Mouse (Mus musculus): ENCODE measurements around the gene Tex50. TPM values are rescaled to one million over a fixed set of nuclear protein-coding genes. Genes with fewer than 3 reads are reported as not detected.
A peak's percentile ranks its signal among the peaks of the same experiment; 100 is the strongest.
"Not testable (repeated sequence)": the region's sequence is repeated elsewhere in the genome, so short reads cannot be mapped to it uniquely, and the experiment has no call there.

The Tex50 gene
- 0.16 and 0.24 TPM in 2 replicates for polyA plus RNA-seq (2015; fragmentation: Nextera tagmentation; extraction: Ambion mirVana)

DNA sequence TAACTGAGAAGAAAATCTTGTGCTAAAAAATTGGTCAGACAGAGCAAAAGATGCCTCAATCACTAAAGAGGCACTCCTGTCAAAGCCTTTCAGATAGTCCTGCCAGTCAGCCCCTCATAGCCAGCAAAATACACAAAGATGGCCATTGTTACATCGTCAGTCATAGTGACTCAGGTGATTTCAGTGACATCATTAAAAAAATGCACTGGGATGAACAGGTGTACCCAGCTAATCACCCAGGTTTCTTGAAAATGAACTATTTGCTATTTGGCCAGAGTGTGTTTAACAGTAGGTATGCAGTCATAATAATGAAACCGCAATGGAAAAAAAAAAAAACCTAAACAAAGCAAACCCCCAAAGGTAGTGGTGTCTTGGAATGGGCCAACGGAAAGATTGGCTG, at the start of gene Tex50:
TSS of gene Tex50 (minus strand) at position 101 of the 400 bp plus-strand sequence.
- no peak for ATAC-seq (ENCODE audit: low read depth)
- 74% methylated on average over 3 of the region's 3 CpGs for WGBS
- Histone ChIP-seq H3K27ac (ENCODE audit: low read length) (no peak within 1 kb of the TSS), H3K4me3 (ENCODE audit: low read length) (no peak within 1 kb of the TSS), H3K4me1 (replicated peaks; ENCODE audit: control insufficient read depth, insufficient read depth, low read length) (no peaks in the 10 kb centered on the region), H3K4me2 (ENCODE audit: low read depth, low read length) (no peak within 1 kb of the TSS), H3K27me3 (ENCODE audit: control insufficient read depth, insufficient read depth, low read depth, low read length) (no peaks in the 10 kb centered on the region), H3K9ac (ENCODE audit: low read length) (no peak within 1 kb of the TSS), H3K9me3 (ENCODE audit: control insufficient read depth, low read length) (0 out of 2 replicates have a peak, but pooled peaks cover 2% of the 10 kb centered on the region), H3K36me3 (ENCODE audit: control insufficient read depth, insufficient read depth, low read length) (no peaks in the 10 kb centered on the region)

GRCm38 (mm10) chr1:161199856-161200255, 40.7 kb upstream of the Tex50 start:
- Histone ChIP-seq H3K9me3 (ENCODE audit: control insufficient read depth, low read length) (no peaks in the 10 kb centered on the region), H3K4me1 (replicated peaks; ENCODE audit: control insufficient read depth, insufficient read depth, low read length) (peaks cover 6% of the 10 kb centered on the region; the same call in 1 of the 2 replicates), H3K9ac (ENCODE audit: low read length) (no peak overlapping the region), H3K36me3 (ENCODE audit: control insufficient read depth, insufficient read depth, low read length) (no peaks in the 10 kb centered on the region), H3K4me3 (ENCODE audit: low read length) (no peak overlapping the region), H3K27ac (ENCODE audit: low read length) (no peak overlapping the region), H3K27me3 (ENCODE audit: control insufficient read depth, insufficient read depth, low read depth, low read length) (no peaks in the 10 kb centered on the region), H3K4me2 (ENCODE audit: low read depth, low read length) (no peak overlapping the region)
- 68% methylated on average over 5 of the region's 5 CpGs for WGBS
- ATAC-seq (ENCODE audit: low read depth) = no peak

GRCm38 (mm10) chr1:161196364-161196763, 37.2 kb upstream of the Tex50 start:
- Histone ChIP-seq H3K9ac (ENCODE audit: low read length) (peak overlapping the region; percentile 57; the same call in 1 of the 2 replicates), H3K4me3 (ENCODE audit: low read length) (peak overlapping the region; percentile 49), H3K4me2 (ENCODE audit: low read depth, low read length) (peak overlapping the region; percentile 59), H3K27ac (ENCODE audit: low read length) (peak overlapping the region; percentile 64; the same call in 1 of the 2 replicates)
- WGBS = 39% methylated on average over 11 of the region's 11 CpGs
- not testable (repeated sequence) for H3K4me1 ChIP-seq (replicated peaks; ENCODE audit: control insufficient read depth, insufficient read depth, low read length); H3K36me3 ChIP-seq (ENCODE audit: control insufficient read depth, insufficient read depth, low read length); H3K9me3 ChIP-seq (ENCODE audit: control insufficient read depth, low read length); ATAC-seq (ENCODE audit: low read depth); H3K27me3 ChIP-seq (ENCODE audit: control insufficient read depth, insufficient read depth, low read depth, low read length)

DNA sequence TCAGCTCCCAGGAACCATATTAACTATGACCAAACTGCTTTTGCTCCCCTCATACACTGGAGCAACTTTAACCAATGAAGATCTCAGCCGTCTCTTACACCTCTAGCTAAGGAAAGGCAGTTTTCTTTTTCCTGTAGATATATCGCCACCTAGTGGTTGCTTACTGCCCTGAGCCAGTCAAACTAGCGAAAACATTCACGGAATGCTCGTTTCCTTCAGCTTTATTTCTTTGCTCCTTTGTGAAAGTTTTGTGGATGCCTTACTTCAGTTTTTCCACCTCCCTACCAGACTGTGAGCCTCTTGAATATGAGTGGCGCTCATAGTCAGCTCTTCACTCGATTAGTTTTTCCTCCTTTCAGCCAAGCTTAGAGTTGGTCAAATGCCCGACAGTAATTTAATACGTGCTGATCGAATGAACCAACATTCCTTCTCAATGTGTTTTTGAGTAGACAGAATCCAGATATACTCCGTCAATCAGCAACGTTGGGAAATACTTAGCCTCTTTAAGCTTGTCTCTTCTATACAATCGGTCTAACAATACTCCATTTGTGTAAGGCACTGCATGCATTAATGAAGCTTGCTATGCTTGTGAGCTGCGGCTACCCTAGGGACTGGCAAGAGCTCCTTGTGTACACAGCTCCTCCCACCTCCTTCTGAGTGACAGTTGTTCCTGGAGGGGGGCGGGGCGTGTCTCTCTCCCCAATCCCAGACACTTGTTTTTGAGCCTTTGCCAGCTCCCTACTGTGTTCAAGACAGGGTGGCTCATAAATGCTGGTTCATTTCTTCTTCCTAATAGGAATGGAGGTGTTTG, 36.6 kb upstream of the Tex50 start:
- Histone ChIP-seq H3K27ac (ENCODE audit: low read length) (peak overlapping the region; percentile 64), H3K27me3 (ENCODE audit: control insufficient read depth, insufficient read depth, low read depth, low read length) (no peaks in the 10 kb centered on the region)
- WGBS = 0% methylated on average over 16 of the region's 16 CpGs

DNA sequence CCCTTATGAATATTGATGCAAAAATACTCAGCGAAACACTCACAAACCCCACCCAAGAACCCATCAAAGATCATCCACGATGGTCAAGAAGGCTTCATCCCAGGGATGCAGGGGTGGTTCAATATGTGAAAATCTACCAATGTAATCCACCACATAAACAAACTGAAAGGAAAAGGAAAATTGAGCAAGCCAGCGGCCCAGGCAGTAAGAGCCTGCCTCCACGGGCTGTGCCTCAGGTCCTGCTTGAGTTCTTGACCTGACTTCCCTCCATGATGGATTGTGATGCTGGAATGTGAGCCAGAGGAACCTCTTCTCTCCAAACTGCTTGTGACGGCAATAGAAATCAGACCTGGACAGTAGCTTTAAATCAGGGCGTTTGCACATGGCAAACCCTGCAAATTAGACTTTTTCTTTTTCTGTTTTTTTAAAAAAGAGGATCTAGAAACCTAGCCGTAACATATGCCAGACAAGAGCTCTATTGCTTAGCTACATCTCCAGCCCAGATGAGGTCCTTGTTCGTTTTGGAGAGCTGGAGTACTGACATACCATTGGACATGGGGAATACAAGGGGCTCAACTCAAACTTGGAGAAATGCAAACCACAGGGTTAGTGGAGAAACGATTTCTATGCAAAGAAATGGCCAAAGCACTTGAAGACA, 31.3 kb upstream of the Tex50 start:
- H3K4me3 ChIP-seq (ENCODE audit: low read length) = no peak overlapping the region
- no peak for ATAC-seq (ENCODE audit: low read depth)
- H3K9ac ChIP-seq (ENCODE audit: low read length) = no peak overlapping the region
- no peak overlapping the region for H3K27ac ChIP-seq (ENCODE audit: low read length)
- no peaks in the 10 kb centered on the region for H3K27me3 ChIP-seq (ENCODE audit: control insufficient read depth, insufficient read depth, low read depth, low read length)
- 0 out of 2 replicates have a peak, but pooled peaks cover 4% of the 10 kb centered on the region for H3K4me1 ChIP-seq (replicated peaks; ENCODE audit: control insufficient read depth, insufficient read depth, low read length)
- no peaks in the 10 kb centered on the region for H3K9me3 ChIP-seq (ENCODE audit: control insufficient read depth, low read length)
- WGBS = 62% methylated on average over 9 of the region's 9 CpGs
- H3K36me3 ChIP-seq (ENCODE audit: control insufficient read depth, insufficient read depth, low read length) = no peaks in the 10 kb centered on the region
- H3K4me2 ChIP-seq (ENCODE audit: low read depth, low read length) = no peak overlapping the region

More for the DNA sequence above, 36.6 kb upstream of the Tex50 start:
- Histone ChIP-seq H3K9ac (ENCODE audit: low read length) (peak overlapping the region; percentile 57), H3K4me1 (replicated peaks; ENCODE audit: control insufficient read depth, insufficient read depth, low read length) (peaks cover 6% of the 10 kb centered on the region; the same call in 1 of the 2 replicates), H3K4me3 (ENCODE audit: low read length) (peak overlapping the region; percentile 49), H3K9me3 (ENCODE audit: control insufficient read depth, low read length) (no peaks in the 10 kb centered on the region), H3K36me3 (ENCODE audit: control insufficient read depth, insufficient read depth, low read length) (no peaks in the 10 kb centered on the region), H3K4me2 (ENCODE audit: low read depth, low read length) (peak overlapping the region; percentile 59)
- peak; percentile 97 for ATAC-seq (ENCODE audit: low read depth)

GRCm38 (mm10) chr1:161185431-161185830, 26.3 kb upstream of the Tex50 start:
- 80% methylated on average over 3 of the region's 3 CpGs for WGBS
- ATAC-seq (ENCODE audit: low read depth) = no peak
- no peaks in the 10 kb centered on the region for H3K36me3 ChIP-seq (ENCODE audit: control insufficient read depth, insufficient read depth, low read length)

GRCm38 (mm10) chr1:161183677-161184076, 24.6 kb upstream of the Tex50 start:
- peaks cover 6% of the 10 kb centered on the region for H3K9me3 ChIP-seq (ENCODE audit: control insufficient read depth, low read length)
- H3K36me3 ChIP-seq (ENCODE audit: control insufficient read depth, insufficient read depth, low read length) = no peaks in the 10 kb centered on the region
- ATAC-seq (ENCODE audit: low read depth) = no peak
- no peak overlapping the region for H3K4me3 ChIP-seq (ENCODE audit: low read length)
- H3K4me2 ChIP-seq (ENCODE audit: low read depth, low read length) = 0 out of 2 replicates have a peak overlapping the region, but pooled peaks have one; percentile 6
- no peaks in the 10 kb centered on the region for H3K27me3 ChIP-seq (ENCODE audit: control insufficient read depth, insufficient read depth, low read depth, low read length)
- 55% methylated on average over 9 of the region's 9 CpGs for WGBS
- no peak overlapping the region for H3K27ac ChIP-seq (ENCODE audit: low read length)
- H3K9ac ChIP-seq (ENCODE audit: low read length) = no peak overlapping the region
- no peaks in the 10 kb centered on the region for H3K4me1 ChIP-seq (replicated peaks; ENCODE audit: control insufficient read depth, insufficient read depth, low read length)

More at GRCm38 (mm10) chr1:161185431-161185830, 26.3 kb upstream of the Tex50 start:
- H3K27me3 ChIP-seq (ENCODE audit: control insufficient read depth, insufficient read depth, low read depth, low read length) = no peaks in the 10 kb centered on the region
- no peak overlapping the region for H3K4me3 ChIP-seq (ENCODE audit: low read length)
- H3K4me2 ChIP-seq (ENCODE audit: low read depth, low read length) = no peak overlapping the region
- H3K27ac ChIP-seq (ENCODE audit: low read length) = no peak overlapping the region
- H3K9me3 ChIP-seq (ENCODE audit: control insufficient read depth, low read length) = no peaks in the 10 kb centered on the region
- H3K9ac ChIP-seq (ENCODE audit: low read length) = no peak overlapping the region
- H3K4me1 ChIP-seq (replicated peaks; ENCODE audit: control insufficient read depth, insufficient read depth, low read length) = no peaks in the 10 kb centered on the region

DNA sequence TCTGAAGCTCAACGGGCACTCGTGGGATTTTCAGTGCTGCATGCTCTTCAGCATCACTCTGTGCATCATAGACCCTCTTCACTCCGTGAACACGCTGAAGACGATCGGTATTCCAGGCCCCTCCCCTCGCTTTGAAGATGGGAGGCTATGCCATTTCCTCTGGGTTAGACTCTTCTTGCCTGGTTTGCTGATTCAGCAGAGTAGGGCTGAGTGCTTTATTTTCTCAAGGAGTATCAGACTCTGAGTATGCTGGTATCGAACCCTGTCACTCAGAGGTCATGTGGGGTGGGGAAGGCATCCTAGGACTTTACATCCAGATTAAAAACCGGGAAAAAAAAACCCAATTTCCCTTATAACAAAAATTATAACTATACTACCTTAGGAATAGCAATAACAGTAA, 23.3 kb upstream of the Tex50 start:
- H3K27ac ChIP-seq (ENCODE audit: low read length) = no peak overlapping the region
- no peak for ATAC-seq (ENCODE audit: low read depth)
- no peak overlapping the region for H3K9ac ChIP-seq (ENCODE audit: low read length)
- peaks cover 7% of the 10 kb centered on the region for H3K9me3 ChIP-seq (ENCODE audit: control insufficient read depth, low read length)
- H3K36me3 ChIP-seq (ENCODE audit: control insufficient read depth, insufficient read depth, low read length) = no peaks in the 10 kb centered on the region
- no peaks in the 10 kb centered on the region for H3K27me3 ChIP-seq (ENCODE audit: control insufficient read depth, insufficient read depth, low read depth, low read length)
- no peaks in the 10 kb centered on the region for H3K4me1 ChIP-seq (replicated peaks; ENCODE audit: control insufficient read depth, insufficient read depth, low read length)
- no peak overlapping the region for H3K4me2 ChIP-seq (ENCODE audit: low read depth, low read length)
- WGBS = 72% methylated on average over 9 of the region's 9 CpGs
- H3K4me3 ChIP-seq (ENCODE audit: low read length) = no peak overlapping the region

- WGBS = 54% methylated on average over 8 of the region's 8 CpGs
- H3K9ac ChIP-seq (ENCODE audit: low read length) = no peak overlapping the region
Observed at GRCm38 (mm10) chr1:161180674-161181073, 21.6 kb upstream of the Tex50 start.

More at GRCm38 (mm10) chr1:161180674-161181073, 21.6 kb upstream of the Tex50 start:
- no peaks in the 10 kb centered on the region for H3K27me3 ChIP-seq (ENCODE audit: control insufficient read depth, insufficient read depth, low read depth, low read length)
- ATAC-seq (ENCODE audit: low read depth) = no peak
- no peak overlapping the region for H3K27ac ChIP-seq (ENCODE audit: low read length)
- no peak overlapping the region for H3K4me3 ChIP-seq (ENCODE audit: low read length)
- H3K9me3 ChIP-seq (ENCODE audit: control insufficient read depth, low read length) = peaks cover 7% of the 10 kb centered on the region
- H3K4me1 ChIP-seq (replicated peaks; ENCODE audit: control insufficient read depth, insufficient read depth, low read length) = no peaks in the 10 kb centered on the region
- no peaks in the 10 kb centered on the region for H3K36me3 ChIP-seq (ENCODE audit: control insufficient read depth, insufficient read depth, low read length)
- no peak overlapping the region for H3K4me2 ChIP-seq (ENCODE audit: low read depth, low read length)

Measured in lung, embryonic 16.5 days (tissue).